Mouse (Mus musculus): ENCODE results near the gene Ctrl.
A peak's percentile ranks its signal among the peaks of the same experiment; 100 is the strongest.

Gene Ctrl

GRCm38 (mm10) chr8:105937496-105938305, 4.0 kb upstream of the Ctrl start:
- peak; percentile 46 for DNase-seq

- peak; percentile 93 for DNase-seq
Measured at GRCm38 (mm10) chr8:105936866-105937475, 3.3 kb upstream of the Ctrl start.

- DNase-seq, result peak; percentile 56
Measured at GRCm38 (mm10) chr8:105935863-105936603, 2.4 kb upstream of the Ctrl start.

- DNase-seq, result no peak
Measured at GRCm38 (mm10) chr8:105935105-105935504, 1.4 kb upstream of the Ctrl start.

GRCm38 (mm10) chr8:105932525-105932924, 1.1 kb downstream of the Ctrl start:
- DNase-seq, result no peak

GRCm38 (mm10) chr8:105931271-105931670, 2.4 kb downstream of the Ctrl start:
- no peak for DNase-seq

GRCm38 (mm10) chr8:105930602-105931001, 3.1 kb downstream of the Ctrl start:
- peak; percentile 74 for DNase-seq

- DNase-seq, result no peak
Measured at GRCm38 (mm10) chr8:105925123-105925522, 8.5 kb downstream of the Ctrl start.

- no peak for DNase-seq
Measured at GRCm38 (mm10) chr8:105919390-105919789, 14.3 kb downstream of the Ctrl start.

GRCm38 (mm10) chr8:105900941-105901616, 32.6 kb downstream of the Ctrl start:
- no peak for DNase-seq

GRCm38 (mm10) chr8:105900180-105900940, 33.3 kb downstream of the Ctrl start, which contains the start of gene Pskh1:
Pskh1 (plus strand) TSS chr8:105900441.
- DNase-seq, result peak; percentile 92

GRCm38 (mm10) chr8:105897801-105898480, 35.7 kb downstream of the Ctrl start:
- DNase-seq, result no peak

GRCm38 (mm10) chr8:105893339-105893738, 40.3 kb downstream of the Ctrl start, which contains the start of gene Nrn1l:
Nrn1l (plus strand) TSS chr8:105893567.
- peak; percentile 55 for DNase-seq

- no peak for DNase-seq
Measured at GRCm38 (mm10) chr8:105892432-105892831, 41.2 kb downstream of the Ctrl start.

- no peak for DNase-seq
Measured at GRCm38 (mm10) chr8:105890870-105891269, 42.8 kb downstream of the Ctrl start.

GRCm38 (mm10) chr8:105889756-105890465, 43.8 kb downstream of the Ctrl start:
- no peak for DNase-seq
